Mouse (Mus musculus) midbrain, embryonic 15.5 days (tissue): ENCODE measurements around the gene Gm11549. TPM values are rescaled to one million over a fixed set of nuclear protein-coding genes. Genes with fewer than 3 reads are reported as not detected.
A peak's percentile ranks its signal among the peaks of the same experiment; 100 is the strongest.

ENCODE experiments used
- ATAC-seq: fragments of 200-750 bp; cut with Nextera tagmentation; replicated peaks from 2 replicates; pipeline ENCODE4 v1.8.0; 2017; ENCODE audit warnings: moderate TSS enrichment
- H3K27ac ChIP-seq: fragments of 300-500 bp; sonication (generic); 2 replicates; pipeline ENCODE4 v1.5.1; 2015; ENCODE audit warnings: mild to moderate bottlenecking, inconsistent platforms
- H3K27me3 ChIP-seq: fragments of 300-500 bp; sonication (generic); replicated peaks from 2 replicates; pipeline ENCODE4 v1.6.1; 2015; ENCODE audit warnings: inconsistent platforms
- H3K36me3 ChIP-seq: fragments of 300-500 bp; sonication (generic); replicated peaks from 2 replicates; pipeline ENCODE4 v1.6.1; 2015; ENCODE audit warnings: inconsistent platforms
- H3K4me1 ChIP-seq: fragments of 300-500 bp; sonication (generic); 2 replicates; pipeline ENCODE4 v1.6.1; 2015; ENCODE audit warnings: inconsistent platforms
- H3K4me2 ChIP-seq: fragments of 300-500 bp; sonication (generic); 2 replicates; pipeline ENCODE4 v1.6.1; 2015; ENCODE audit warnings: inconsistent platforms, mild to moderate bottlenecking, moderate library complexity
- H3K4me3 ChIP-seq: fragments of 300-500 bp; sonication (generic); 2 replicates; pipeline ENCODE4 v1.5.1; 2015; ENCODE audit warnings: mild to moderate bottlenecking, inconsistent platforms
- H3K9ac ChIP-seq: fragments of 300-500 bp; sonication (generic); 2 replicates; pipeline ENCODE4 v1.6.1; 2015; ENCODE audit warnings: mild to moderate bottlenecking, inconsistent platforms
- H3K9me3 ChIP-seq: fragments of 300-500 bp; sonication (generic); 2 replicates; pipeline ENCODE4 v1.6.1; 2016; ENCODE audit warnings: inconsistent platforms
- WGBS: fragments of 180-500 bp; shearing (Covaris S2); methylation state at CpG from one replicate; pipeline ENCODE4 v1.1.7; 2015; ENCODE audit warnings: mixed read lengths; 5-methylcytosine and 5-hydroxymethylcytosine counted together
- polyA plus RNA-seq: library from polyadenylated mRNA; unstranded; fragments of >200 nt; fragmentation: Nextera tagmentation; extraction: Ambion mirVana; gene quantifications from 2 replicates; pipeline ENCODE4 v1.2.1, GENCODE M21; 2015

The Gm11549 gene
- 0.34 and 0.39 TPM in 2 replicates for polyA plus RNA-seq

- H3K9me3 ChIP-seq = no peaks in the 10 kb centered on the region
- peak within 1 kb of the TSS; percentile 71 for H3K4me3 ChIP-seq
- WGBS = under 1% methylated on average over 51 of the region's 51 CpGs
- peak; percentile 87 for ATAC-seq
- peak within 1 kb of the TSS; percentile 60 for H3K9ac ChIP-seq
- no peaks in the 10 kb centered on the region for H3K36me3 ChIP-seq
- H3K27me3 ChIP-seq = peaks cover 14% of the 10 kb centered on the region
- no peak within 1 kb of the TSS for H3K27ac ChIP-seq
- peaks cover 9% of the 10 kb centered on the region for H3K4me1 ChIP-seq
- peak within 1 kb of the TSS; percentile 100 for H3K4me2 ChIP-seq
These were observed at the start of gene Gm11549 for GRCm38 (mm10) chr3:36521073-36522060. Gene Gm11549, minus strand, starts transcription at chr3:36521813.

- 90% methylated on average over 5 of the region's 5 CpGs for WGBS
- Histone ChIP-seq H3K9ac (no peak overlapping the region), H3K27ac (no peak overlapping the region)
These were observed 48.2 kb upstream of the Gm11549 start for GRCm38 (mm10) chr3:36569836-36570235.

GRCm38 (mm10) chr3:36563666-36564065, 42.1 kb upstream of the Gm11549 start:
- 94% methylated on average over 3 of the region's 3 CpGs for WGBS
- Histone ChIP-seq H3K9me3 (no peaks in the 10 kb centered on the region), H3K36me3 (peaks cover 61% of the 10 kb centered on the region), H3K27ac (no peak overlapping the region), H3K27me3 (no peaks in the 10 kb centered on the region), H3K4me2 (no peak overlapping the region), H3K4me1 (no peaks in the 10 kb centered on the region), H3K9ac (no peak overlapping the region), H3K4me3 (no peak overlapping the region)
- ATAC-seq = no peak

More at GRCm38 (mm10) chr3:36569836-36570235, 48.2 kb upstream of the Gm11549 start:
- no peak for ATAC-seq
- Histone ChIP-seq H3K4me2 (no peak overlapping the region), H3K4me3 (no peak overlapping the region), H3K9me3 (no peaks in the 10 kb centered on the region), H3K36me3 (peaks cover 24% of the 10 kb centered on the region), H3K27me3 (no peaks in the 10 kb centered on the region), H3K4me1 (peaks cover 16% of the 10 kb centered on the region)

GRCm38 (mm10) chr3:36559606-36560005, 38.0 kb upstream of the Gm11549 start:
- no peak overlapping the region for H3K4me2 ChIP-seq
- no peak overlapping the region for H3K4me3 ChIP-seq
- ATAC-seq = no peak
- H3K36me3 ChIP-seq = peaks cover 70% of the 10 kb centered on the region
- H3K9me3 ChIP-seq = no peaks in the 10 kb centered on the region
- no peak overlapping the region for H3K9ac ChIP-seq
- H3K27ac ChIP-seq = no peak overlapping the region
- WGBS = 88% methylated on average over 4 of the region's 4 CpGs
- no peaks in the 10 kb centered on the region for H3K27me3 ChIP-seq
- no peaks in the 10 kb centered on the region for H3K4me1 ChIP-seq

GRCm38 (mm10) chr3:36557601-36558000, 36.0 kb upstream of the Gm11549 start:
- H3K27me3 ChIP-seq = no peaks in the 10 kb centered on the region
- 87% methylated on average over 1 of the region's 1 CpGs for WGBS
- H3K27ac ChIP-seq = no peak overlapping the region
- ATAC-seq = no peak
- no peaks in the 10 kb centered on the region for H3K9me3 ChIP-seq
- no peak overlapping the region for H3K4me2 ChIP-seq
- H3K4me3 ChIP-seq = no peak overlapping the region
- H3K36me3 ChIP-seq = peaks cover 61% of the 10 kb centered on the region
- H3K9ac ChIP-seq = no peak overlapping the region
- H3K4me1 ChIP-seq = peaks cover 12% of the 10 kb centered on the region

GRCm38 (mm10) chr3:36552406-36553047, 30.9 kb upstream of the Gm11549 start, which contains the start of gene Exosc9:
Gene Exosc9, plus strand, starts transcription at chr3:36552606.
- peaks cover 27% of the 10 kb centered on the region for H3K36me3 ChIP-seq
- H3K9me3 ChIP-seq = no peaks in the 10 kb centered on the region
- H3K9ac ChIP-seq = peak within 1 kb of the TSS; percentile 41
- H3K4me2 ChIP-seq = peak within 1 kb of the TSS; percentile 82
- peak; percentile 98 for ATAC-seq
- peaks cover 19% of the 10 kb centered on the region for H3K4me1 ChIP-seq
- WGBS = under 1% methylated on average over 39 of the region's 39 CpGs
- H3K27ac ChIP-seq = peak within 1 kb of the TSS; percentile 79
- H3K27me3 ChIP-seq = no peaks in the 10 kb centered on the region
- H3K4me3 ChIP-seq = peak within 1 kb of the TSS; percentile 50

GRCm38 (mm10) chr3:36551851-36552384, 30.3 kb upstream of the Gm11549 start:
- Histone ChIP-seq H3K27me3 (no peaks in the 10 kb centered on the region), H3K4me2 (peak overlapping the region; percentile 82), H3K9me3 (no peaks in the 10 kb centered on the region), H3K27ac (peak overlapping the region; percentile 79), H3K9ac (peak overlapping the region; percentile 41), H3K36me3 (peaks cover 21% of the 10 kb centered on the region), H3K4me3 (peak overlapping the region; percentile 50), H3K4me1 (peaks cover 19% of the 10 kb centered on the region)
- no peak; the same call in none of the 2 replicates for ATAC-seq
- 8% methylated on average over 12 of the region's 12 CpGs for WGBS

GRCm38 (mm10) chr3:36551343-36551742, 29.7 kb upstream of the Gm11549 start:
- peak overlapping the region; percentile 41 for H3K9ac ChIP-seq
- H3K36me3 ChIP-seq = peaks cover 20% of the 10 kb centered on the region; the same call in 1 of the 2 replicates
- no peaks in the 10 kb centered on the region for H3K9me3 ChIP-seq
- H3K4me2 ChIP-seq = peak overlapping the region; percentile 82
- H3K4me3 ChIP-seq = peak overlapping the region; percentile 50
- H3K27me3 ChIP-seq = no peaks in the 10 kb centered on the region
- peaks cover 19% of the 10 kb centered on the region for H3K4me1 ChIP-seq
- peak; percentile 1; the same call in 1 of the 2 replicates for ATAC-seq
- peak overlapping the region; percentile 79 for H3K27ac ChIP-seq
- 9% methylated on average over 9 of the region's 9 CpGs for WGBS

- Histone ChIP-seq H3K27ac (no peak overlapping the region), H3K4me2 (no peak overlapping the region), H3K36me3 (no peaks in the 10 kb centered on the region), H3K4me3 (no peak overlapping the region), H3K9ac (no peak overlapping the region), H3K9me3 (no peaks in the 10 kb centered on the region), H3K27me3 (no peaks in the 10 kb centered on the region), H3K4me1 (no peaks in the 10 kb centered on the region)
- ATAC-seq = no peak
- 79% methylated on average over 3 of the region's 3 CpGs for WGBS
These were observed 23.3 kb upstream of the Gm11549 start for GRCm38 (mm10) chr3:36544961-36545360.

- no peaks in the 10 kb centered on the region for H3K27me3 ChIP-seq
- 82% methylated on average over 2 of the region's 2 CpGs for WGBS
- no peaks in the 10 kb centered on the region for H3K9me3 ChIP-seq
- H3K4me2 ChIP-seq = no peak overlapping the region
- no peaks in the 10 kb centered on the region for H3K36me3 ChIP-seq
- no peaks in the 10 kb centered on the region for H3K4me1 ChIP-seq
- H3K27ac ChIP-seq = no peak overlapping the region
- ATAC-seq = no peak
- no peak overlapping the region for H3K4me3 ChIP-seq
- no peak overlapping the region for H3K9ac ChIP-seq
These were observed 19.8 kb upstream of the Gm11549 start for GRCm38 (mm10) chr3:36541399-36541798.

- H3K9me3 ChIP-seq = no peaks in the 10 kb centered on the region
- no peaks in the 10 kb centered on the region for H3K36me3 ChIP-seq
- no peak overlapping the region for H3K4me3 ChIP-seq
- no peaks in the 10 kb centered on the region for H3K4me1 ChIP-seq
- ATAC-seq = no peak
- no peaks in the 10 kb centered on the region for H3K27me3 ChIP-seq
- WGBS = 68% methylated on average over 2 of the region's 2 CpGs
- H3K9ac ChIP-seq = no peak overlapping the region
- H3K27ac ChIP-seq = no peak overlapping the region
- no peak overlapping the region for H3K4me2 ChIP-seq
These were observed 19.1 kb upstream of the Gm11549 start for GRCm38 (mm10) chr3:36540756-36541155.
